Mouse (Mus musculus) forebrain, embryonic 13.5 days (tissue): ENCODE results near the gene Uhrf2. TPM values are rescaled to one million over a fixed set of nuclear protein-coding genes. Genes with fewer than 3 reads are reported as not detected.

ENCODE experiments used
- ATAC-seq: fragments of 200-750 bp; cut with Nextera tagmentation; 2 replicates; pipeline ENCODE4 v1.8.0; 2017
- H3K27ac ChIP-seq: fragments of 300-500 bp; sonication (generic); 2 replicates; pipeline ENCODE4 v1.5.1; 2015; ENCODE audit warnings: inconsistent platforms, mild to moderate bottlenecking, moderate library complexity
- H3K27me3 ChIP-seq: fragments of 300-500 bp; sonication (generic); 2 replicates; pipeline ENCODE4 v1.6.1; 2015; ENCODE audit warnings: mild to moderate bottlenecking, inconsistent platforms
- H3K36me3 ChIP-seq: fragments of 300-500 bp; sonication (generic); 2 replicates; pipeline ENCODE4 v1.6.1; 2015; ENCODE audit warnings: mild to moderate bottlenecking, inconsistent platforms; ENCODE audit not compliant: poor library complexity, severe bottlenecking
- H3K4me1 ChIP-seq: fragments of 300-500 bp; sonication (generic); 2 replicates; pipeline ENCODE4 v1.6.1; 2015; ENCODE audit warnings: inconsistent platforms
- H3K4me2 ChIP-seq: fragments of 300-500 bp; sonication (generic); 2 replicates; pipeline ENCODE4 v1.6.1; 2015; ENCODE audit warnings: inconsistent platforms, mild to moderate bottlenecking, moderate library complexity
- H3K4me3 ChIP-seq: fragments of 300-500 bp; sonication (generic); 2 replicates; pipeline ENCODE4 v1.5.1; 2015; ENCODE audit warnings: mild to moderate bottlenecking, inconsistent platforms
- H3K9ac ChIP-seq: fragments of 300-500 bp; sonication (generic); 2 replicates; pipeline ENCODE4 v1.6.1; 2015; ENCODE audit warnings: mild to moderate bottlenecking, inconsistent platforms
- H3K9me3 ChIP-seq: fragments of 300-500 bp; sonication (generic); replicated peaks from 2 replicates; pipeline ENCODE4 v1.6.1; 2016; ENCODE audit warnings: inconsistent platforms
- WGBS: fragments of 180-500 bp; shearing (Covaris S2); methylation state at CpG from one replicate; pipeline ENCODE4 v1.1.7; 2015; 5-methylcytosine and 5-hydroxymethylcytosine counted together
- polyA plus RNA-seq: library from polyadenylated mRNA; unstranded; fragments of >200 nt; fragmentation: Nextera tagmentation; extraction: Ambion mirVana; gene quantifications from 2 replicates; pipeline ENCODE4 v1.2.1, GENCODE M21; 2015

Uhrf2 gene
- polyA plus RNA-seq, 1 experiment from 2014 or later, result 73.8 TPM

GRCm38 (mm10) chr19:30112961-30113688 lies 82.8 kb downstream of the Uhrf2 start:
- no peak for ATAC-seq
- Histone ChIP-seq H3K27ac (peak overlapping the region; percentile 54; the same call in 1 of the 2 replicates), H3K36me3 (peaks cover 15% of the 10 kb centered on the region; the same call in 1 of the 2 replicates), H3K4me1 (peaks cover 40% of the 10 kb centered on the region), H3K9ac (no peak overlapping the region), H3K4me3 (no peak overlapping the region), H3K9me3 (no peaks in the 10 kb centered on the region), H3K4me2 (no peak overlapping the region), H3K27me3 (no peaks in the 10 kb centered on the region)
- WGBS, result 46% methylated on average over 16 of the region's 16 CpGs

GRCm38 (mm10) chr19:30114919-30115441 lies 84.7 kb downstream of the Uhrf2 start:
- H3K4me2 ChIP-seq, result peak overlapping the region; percentile 20; the same call in 1 of the 2 replicates
- H3K36me3 ChIP-seq, result peaks cover 11% of the 10 kb centered on the region; the same call in 1 of the 2 replicates
- H3K9me3 ChIP-seq, result no peaks in the 10 kb centered on the region
- no peak overlapping the region for H3K4me3 ChIP-seq
- ATAC-seq, result no peak; the same call in 1 of the 2 replicates
- WGBS, result 43% methylated on average over 14 of the region's 14 CpGs
- peaks cover 53% of the 10 kb centered on the region for H3K4me1 ChIP-seq
- H3K27ac ChIP-seq, result 0 out of 2 replicates have a peak overlapping the region, but pooled peaks have one; percentile 19
- no peaks in the 10 kb centered on the region for H3K27me3 ChIP-seq
- H3K9ac ChIP-seq, result no peak overlapping the region

GRCm38 (mm10) chr19:30115606-30116005 lies 85.3 kb downstream of the Uhrf2 start:
- 91% methylated on average over 5 of the region's 5 CpGs for whole genome bisulfite sequencing
- Histone ChIP-seq H3K9ac (no peak overlapping the region), H3K4me2 (no peak overlapping the region), H3K9me3 (no peaks in the 10 kb centered on the region), H3K27ac (no peak overlapping the region; the same call in 1 of the 2 replicates), H3K4me3 (no peak overlapping the region), H3K27me3 (no peaks in the 10 kb centered on the region), H3K36me3 (0 out of 2 replicates have a peak, but pooled peaks cover 5% of the 10 kb centered on the region), H3K4me1 (peaks cover 54% of the 10 kb centered on the region)
- ATAC-seq, result no peak

GRCm38 (mm10) chr19:30117241-30117640 lies 86.9 kb downstream of the Uhrf2 start:
- Histone ChIP-seq H3K4me1 (peaks cover 54% of the 10 kb centered on the region), H3K9ac (no peak overlapping the region), H3K27me3 (no peaks in the 10 kb centered on the region), H3K4me3 (no peak overlapping the region), H3K4me2 (no peak overlapping the region), H3K36me3 (no peaks in the 10 kb centered on the region), H3K27ac (peak overlapping the region; percentile 88), H3K9me3 (no peaks in the 10 kb centered on the region)
- peak; percentile 15; the same call in 1 of the 2 replicates for ATAC-seq
- 66% methylated on average over 4 of the region's 4 CpGs for WGBS

- ATAC-seq, result peak; percentile 86
- no peaks in the 10 kb centered on the region for H3K27me3 ChIP-seq
- no peaks in the 10 kb centered on the region for H3K36me3 ChIP-seq
- peaks cover 49% of the 10 kb centered on the region for H3K4me1 ChIP-seq
- H3K4me2 ChIP-seq, result peak overlapping the region; percentile 27; the same call in 1 of the 2 replicates
- H3K9ac ChIP-seq, result no peak overlapping the region
- no peak overlapping the region for H3K4me3 ChIP-seq
- no peaks in the 10 kb centered on the region for H3K9me3 ChIP-seq
- 51% methylated on average over 9 of the region's 9 CpGs for WGBS
- H3K27ac ChIP-seq, result peak overlapping the region; percentile 88
Measured at GRCm38 (mm10) chr19:30117775-30118174, 87.5 kb downstream of the Uhrf2 start.

- 86% methylated on average over 17 of the region's 17 CpGs for WGBS
- no peak overlapping the region for H3K9ac ChIP-seq
- H3K4me2 ChIP-seq, result peak overlapping the region; percentile 27; the same call in 1 of the 2 replicates
- no peaks in the 10 kb centered on the region for H3K9me3 ChIP-seq
- H3K27me3 ChIP-seq, result no peaks in the 10 kb centered on the region
- no peak overlapping the region for H3K4me3 ChIP-seq
- peaks cover 41% of the 10 kb centered on the region for H3K4me1 ChIP-seq
- ATAC-seq, result peak; percentile 46
- H3K27ac ChIP-seq, result peak overlapping the region; percentile 88
- peaks cover 4% of the 10 kb centered on the region for H3K36me3 ChIP-seq
Measured at GRCm38 (mm10) chr19:30118344-30119312, 88.3 kb downstream of the Uhrf2 start.

GRCm38 (mm10) chr19:30124999-30125669 lies 94.8 kb downstream of the Uhrf2 start:
- Histone ChIP-seq H3K4me3 (no peak overlapping the region), H3K36me3 (peaks cover 21% of the 10 kb centered on the region), H3K9ac (no peak overlapping the region), H3K4me1 (peaks cover 9% of the 10 kb centered on the region), H3K27ac (peak overlapping the region; percentile 72), H3K4me2 (no peak overlapping the region), H3K27me3 (no peaks in the 10 kb centered on the region), H3K9me3 (no peaks in the 10 kb centered on the region)
- ATAC-seq, result peak; percentile 42; the same call in 1 of the 2 replicates
- WGBS, result 38% methylated on average over 7 of the region's 7 CpGs

- H3K9me3 ChIP-seq, result no peaks in the 10 kb centered on the region
- no peak overlapping the region for H3K4me2 ChIP-seq
- H3K27ac ChIP-seq, result peak overlapping the region; percentile 72
- no peak overlapping the region for H3K4me3 ChIP-seq
- no peaks in the 10 kb centered on the region for H3K27me3 ChIP-seq
- peaks cover 9% of the 10 kb centered on the region for H3K4me1 ChIP-seq
- no peak overlapping the region for H3K9ac ChIP-seq
- no peak for ATAC-seq
- peaks cover 23% of the 10 kb centered on the region for H3K36me3 ChIP-seq
- WGBS, result 69% methylated on average over 7 of the region's 7 CpGs
Measured at GRCm38 (mm10) chr19:30125670-30126059, 95.4 kb downstream of the Uhrf2 start.

- no peak overlapping the region for H3K4me2 ChIP-seq
- H3K27ac ChIP-seq, result no peak overlapping the region
- H3K36me3 ChIP-seq, result peaks cover 22% of the 10 kb centered on the region
- no peaks in the 10 kb centered on the region for H3K27me3 ChIP-seq
- H3K4me3 ChIP-seq, result no peak overlapping the region
- peak; percentile 70 for ATAC-seq
- no peaks in the 10 kb centered on the region for H3K9me3 ChIP-seq
- no peak overlapping the region for H3K9ac ChIP-seq
- peaks cover 9% of the 10 kb centered on the region for H3K4me1 ChIP-seq
- WGBS, result 79% methylated on average over 4 of the region's 4 CpGs
Measured at GRCm38 (mm10) chr19:30128177-30128576, 97.9 kb downstream of the Uhrf2 start.

GRCm38 (mm10) chr19:30136308-30136707 lies 106.0 kb downstream of the Uhrf2 start:
- Histone ChIP-seq H3K27me3 (no peaks in the 10 kb centered on the region), H3K36me3 (peaks cover 35% of the 10 kb centered on the region), H3K4me3 (no peak overlapping the region), H3K4me1 (no peaks in the 10 kb centered on the region), H3K4me2 (no peak overlapping the region), H3K9me3 (no peaks in the 10 kb centered on the region), H3K27ac (no peak overlapping the region), H3K9ac (no peak overlapping the region)
- no peak for ATAC-seq
- 95% methylated on average over 1 of the region's 1 CpGs for WGBS
